Mouse (Mus musculus): ENCODE results near the gene Pdzd2. TPM values are rescaled to one million over a fixed set of nuclear protein-coding genes. Genes with fewer than 3 reads are reported as not detected.

Gene Pdzd2
- total and polyA plus RNA-seq, 2 experiments from 2014 or later: 15.9 to 40.6 TPM

DNA sequence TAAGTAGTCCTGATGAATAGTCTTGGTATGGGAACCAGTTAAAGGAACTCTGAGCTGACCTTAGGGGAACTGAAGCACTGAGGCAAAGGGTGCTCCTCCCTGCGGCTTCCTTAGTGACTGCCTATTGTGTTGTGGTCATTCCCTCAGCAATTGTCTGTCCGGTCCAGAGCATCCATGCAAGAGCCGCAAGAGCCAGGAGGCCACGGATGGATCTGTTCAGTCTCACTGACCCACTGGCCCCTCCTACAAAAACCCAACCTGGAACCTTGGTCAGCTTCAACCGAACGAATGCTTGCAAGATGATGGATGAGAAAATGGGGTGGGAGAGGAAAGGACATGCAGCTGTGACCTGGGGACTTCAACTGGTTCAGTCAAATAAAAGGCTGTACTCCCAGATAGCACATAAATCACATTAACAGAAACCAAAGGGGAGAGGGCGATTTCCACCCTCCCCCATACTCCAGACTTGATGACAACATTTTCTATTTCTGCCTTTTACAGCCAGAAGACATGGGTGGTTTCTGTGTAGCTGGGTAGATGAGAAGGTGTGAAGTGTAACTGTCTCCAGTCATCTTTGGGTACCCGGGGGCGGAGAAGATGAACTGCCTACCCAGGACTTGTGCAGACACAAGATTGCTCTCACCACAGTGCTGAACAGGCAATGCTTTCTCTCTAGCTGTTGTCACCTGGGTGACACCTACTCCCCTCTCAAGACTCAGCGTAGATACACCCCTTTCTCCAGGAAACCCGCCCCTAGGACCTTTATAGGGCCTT, 181.9 kb downstream of the Pdzd2 start:
- Histone ChIP-seq H3K4me1 (ENCODE audit: insufficient read depth, low read length) (no peaks in the 10 kb centered on the region), H3K4me3 (ENCODE audit: low read length) (no peak overlapping the region), H3K27ac (no peak overlapping the region), H3K27me3 (ENCODE audit: insufficient read depth, low read length) (no peaks in the 10 kb centered on the region), H3K9me3 (ENCODE audit: low read length) (no peaks in the 10 kb centered on the region), H3K36me3 (ENCODE audit: insufficient read depth, low read length) (no peaks in the 10 kb centered on the region), H3K9ac (replicated peaks; ENCODE audit: low read length) (no peak overlapping the region), H3K4me2 (ENCODE audit: low read depth, low read length) (no peak overlapping the region)
- TF ChIP-seq CTCF (IDR thresholded peaks at IDR 0.05; ENCODE audit: low read depth): no peak
- 74% methylated on average over 11 of the region's 11 CpGs for WGBS
- ATAC-seq: no peak
- DNase-seq (ENCODE audit: low spot score): no peak

GRCm38 (mm10) chr15:12553211-12553610, 186.5 kb downstream of the Pdzd2 start:
- peaks cover 7% of the 10 kb centered on the region for H3K4me1 ChIP-seq (ENCODE audit: insufficient read depth, low read length)
- ATAC-seq (no peak), DNase-seq (ENCODE audit: low spot score) (no peak)
- no peaks in the 10 kb centered on the region for H3K36me3 ChIP-seq (ENCODE audit: insufficient read depth, low read length)
- H3K4me2 ChIP-seq (ENCODE audit: low read depth, low read length): no peak overlapping the region
- H3K9me3 ChIP-seq (ENCODE audit: low read length): no peaks in the 10 kb centered on the region
- no peak for TF ChIP-seq CTCF (IDR thresholded peaks at IDR 0.05; ENCODE audit: low read depth)
- H3K27ac ChIP-seq: no peak overlapping the region
- H3K4me3 ChIP-seq (ENCODE audit: low read length): no peak overlapping the region
- 69% methylated on average over 3 of the region's 3 CpGs for WGBS
- H3K9ac ChIP-seq (replicated peaks; ENCODE audit: low read length): no peak overlapping the region
- H3K27me3 ChIP-seq (ENCODE audit: insufficient read depth, low read length): no peaks in the 10 kb centered on the region

DNA sequence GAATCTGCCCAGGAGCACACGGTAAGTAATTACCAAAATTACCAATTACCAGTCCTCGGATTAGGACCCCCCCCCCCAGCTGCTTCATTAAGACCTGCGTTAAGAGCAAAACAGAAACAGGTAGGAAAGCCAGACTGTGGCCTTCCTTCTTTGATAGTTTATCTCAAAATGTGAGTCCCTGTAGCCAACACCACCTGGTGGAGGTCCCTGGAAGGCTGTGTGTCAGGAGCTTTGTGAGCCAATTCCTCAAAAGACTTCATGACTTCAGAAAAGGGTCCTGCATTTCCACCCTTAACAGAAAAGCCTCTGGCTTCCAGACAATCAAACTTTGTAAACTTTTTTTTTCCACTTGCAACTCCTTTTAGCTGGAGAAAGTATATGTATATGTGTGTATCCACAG, 188.8 kb downstream of the Pdzd2 start:
- no peak overlapping the region for H3K4me2 ChIP-seq (ENCODE audit: low read depth, low read length)
- H3K4me3 ChIP-seq (ENCODE audit: low read length): no peak overlapping the region
- ATAC-seq: no peak
- no peak overlapping the region for H3K9ac ChIP-seq (replicated peaks; ENCODE audit: low read length)
- 28% methylated on average over 3 of the region's 3 CpGs for WGBS
- peaks cover 7% of the 10 kb centered on the region for H3K4me1 ChIP-seq (ENCODE audit: insufficient read depth, low read length)
- H3K9me3 ChIP-seq (ENCODE audit: low read length): no peaks in the 10 kb centered on the region
- DNase-seq (ENCODE audit: low spot score): peak; percentile 21
- H3K27ac ChIP-seq: no peak overlapping the region
- TF ChIP-seq CTCF (IDR thresholded peaks at IDR 0.05; ENCODE audit: low read depth): peak; percentile 57
- H3K36me3 ChIP-seq (ENCODE audit: insufficient read depth, low read length): no peaks in the 10 kb centered on the region
- H3K27me3 ChIP-seq (ENCODE audit: insufficient read depth, low read length): no peaks in the 10 kb centered on the region

DNA sequence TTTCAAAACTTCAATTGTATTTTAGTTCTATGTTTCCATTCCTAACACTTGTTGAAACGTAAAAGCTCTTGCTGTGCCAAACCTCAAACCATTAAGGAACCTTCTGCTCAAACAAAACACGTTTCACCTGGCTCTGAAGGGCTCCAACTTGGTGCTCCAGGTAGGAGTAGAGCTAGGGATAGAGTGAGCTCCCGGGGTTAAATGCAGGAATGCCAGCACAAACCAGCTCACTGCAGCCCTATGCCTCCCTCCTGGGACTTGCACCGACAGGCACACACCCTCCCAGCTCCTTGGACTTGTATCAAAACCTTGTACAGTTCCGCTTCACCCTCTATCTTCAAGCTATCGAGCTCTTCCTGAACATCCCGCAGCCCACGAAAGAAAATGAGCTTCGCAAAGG, 189.3 kb downstream of the Pdzd2 start:
- Histone ChIP-seq H3K27me3 (ENCODE audit: insufficient read depth, low read length) (no peaks in the 10 kb centered on the region), H3K9me3 (ENCODE audit: low read length) (no peaks in the 10 kb centered on the region), H3K4me2 (ENCODE audit: low read depth, low read length) (0 out of 2 replicates have a peak overlapping the region, but pooled peaks have one; percentile 94), H3K4me1 (ENCODE audit: insufficient read depth, low read length) (peaks cover 7% of the 10 kb centered on the region), H3K27ac (no peak overlapping the region), H3K4me3 (ENCODE audit: low read length) (no peak overlapping the region), H3K9ac (replicated peaks; ENCODE audit: low read length) (no peak overlapping the region), H3K36me3 (ENCODE audit: insufficient read depth, low read length) (no peaks in the 10 kb centered on the region)
- WGBS: 33% methylated on average over 9 of the region's 9 CpGs
- no peak for TF ChIP-seq CTCF (IDR thresholded peaks at IDR 0.05; ENCODE audit: low read depth)
- DNase-seq (ENCODE audit: low spot score) (no peak), ATAC-seq (no peak)

DNA sequence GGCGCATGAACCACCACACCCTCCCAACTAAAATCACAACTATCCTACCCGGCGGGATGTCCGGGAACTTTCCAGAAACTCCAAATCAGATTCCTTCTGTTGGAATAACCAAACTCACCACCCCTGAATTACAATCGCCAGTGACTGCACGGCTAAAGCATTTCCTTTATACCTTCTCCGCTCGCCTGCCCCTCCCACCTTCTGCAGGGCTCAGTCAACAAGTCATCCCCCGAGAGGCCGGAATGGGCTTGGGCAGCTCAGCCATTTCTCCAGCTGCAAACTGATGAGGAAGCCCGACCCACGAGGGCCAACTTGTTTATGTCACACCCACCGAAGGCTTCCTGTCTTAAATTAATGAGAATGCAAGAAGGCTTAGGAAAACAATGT, 189.8 kb downstream of the Pdzd2 start:
- ATAC-seq: no peak
- H3K4me1 ChIP-seq (ENCODE audit: insufficient read depth, low read length): peaks cover 7% of the 10 kb centered on the region
- no peak for DNase-seq (ENCODE audit: low spot score)
- no peaks in the 10 kb centered on the region for H3K27me3 ChIP-seq (ENCODE audit: insufficient read depth, low read length)
- peak overlapping the region; percentile 47; the same call in 1 of the 2 replicates for H3K9ac ChIP-seq (replicated peaks; ENCODE audit: low read length)
- TF ChIP-seq CTCF (IDR thresholded peaks at IDR 0.05; ENCODE audit: low read depth): 0 out of 2 replicates have a peak, but pooled peaks have one; percentile 10
- WGBS: 2% methylated on average over 13 of the region's 13 CpGs
- H3K27ac ChIP-seq: no peak overlapping the region
- H3K9me3 ChIP-seq (ENCODE audit: low read length): no peaks in the 10 kb centered on the region
- no peaks in the 10 kb centered on the region for H3K36me3 ChIP-seq (ENCODE audit: insufficient read depth, low read length)
- peak overlapping the region; percentile 94 for H3K4me2 ChIP-seq (ENCODE audit: low read depth, low read length)
- peak overlapping the region; percentile 43 for H3K4me3 ChIP-seq (ENCODE audit: low read length)

- peak; percentile 30 for ATAC-seq
- TF ChIP-seq CTCF (IDR thresholded peaks at IDR 0.05; ENCODE audit: low read depth): no peak
- H3K36me3 ChIP-seq (ENCODE audit: insufficient read depth, low read length): no peaks in the 10 kb centered on the region
- under 1% methylated on average over 28 of the region's 28 CpGs for WGBS
- peak; percentile 9 for DNase-seq (ENCODE audit: low spot score)
- H3K9me3 ChIP-seq (ENCODE audit: low read length): no peaks in the 10 kb centered on the region
- H3K27me3 ChIP-seq (ENCODE audit: insufficient read depth, low read length): no peaks in the 10 kb centered on the region
- H3K4me3 ChIP-seq (ENCODE audit: low read length): peak overlapping the region; percentile 43
- H3K4me2 ChIP-seq (ENCODE audit: low read depth, low read length): peak overlapping the region; percentile 94
- H3K4me1 ChIP-seq (ENCODE audit: insufficient read depth, low read length): peaks cover 7% of the 10 kb centered on the region
- peak overlapping the region; percentile 47 for H3K9ac ChIP-seq (replicated peaks; ENCODE audit: low read length)
- H3K27ac ChIP-seq: no peak overlapping the region; the same call in 1 of the 2 replicates
These were observed 190.3 kb downstream of the Pdzd2 start for GRCm38 (mm10) chr15:12549271-12549918.

DNA sequence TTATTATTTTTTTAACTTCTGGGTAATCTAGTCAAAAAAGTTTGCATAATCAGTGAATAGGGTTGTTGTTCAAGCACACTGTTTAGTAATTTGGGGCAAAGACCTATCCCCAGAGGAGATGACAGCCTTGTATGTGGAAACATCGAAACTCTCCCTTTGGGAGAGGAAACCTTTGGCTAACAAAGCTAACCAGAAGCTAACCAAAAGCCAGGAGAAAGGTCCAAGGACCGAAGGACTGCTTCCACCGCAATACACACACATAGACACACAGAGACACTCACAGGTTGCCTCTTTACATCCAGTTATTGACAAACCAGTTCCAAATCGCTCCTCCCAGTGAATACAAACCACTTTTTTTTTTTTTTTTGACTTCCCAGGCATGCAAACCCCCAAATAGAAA, 191.0 kb downstream of the Pdzd2 start:
- peak overlapping the region; percentile 94 for H3K4me2 ChIP-seq (ENCODE audit: low read depth, low read length)
- no peak for TF ChIP-seq CTCF (IDR thresholded peaks at IDR 0.05; ENCODE audit: low read depth)
- 44% methylated on average over 4 of the region's 4 CpGs for WGBS

More for the DNA sequence above, 191.0 kb downstream of the Pdzd2 start:
- Histone ChIP-seq H3K9ac (replicated peaks; ENCODE audit: low read length) (no peak overlapping the region), H3K36me3 (ENCODE audit: insufficient read depth, low read length) (no peaks in the 10 kb centered on the region), H3K27ac (no peak overlapping the region), H3K9me3 (ENCODE audit: low read length) (no peaks in the 10 kb centered on the region), H3K4me3 (ENCODE audit: low read length) (peak overlapping the region; percentile 43), H3K27me3 (ENCODE audit: insufficient read depth, low read length) (no peaks in the 10 kb centered on the region), H3K4me1 (ENCODE audit: insufficient read depth, low read length) (peaks cover 7% of the 10 kb centered on the region)
- ATAC-seq (no peak), DNase-seq (ENCODE audit: low spot score) (no peak)
